27 mouse cellular contexts compared by ENCODE assay signal in the genomic region with DNA sequence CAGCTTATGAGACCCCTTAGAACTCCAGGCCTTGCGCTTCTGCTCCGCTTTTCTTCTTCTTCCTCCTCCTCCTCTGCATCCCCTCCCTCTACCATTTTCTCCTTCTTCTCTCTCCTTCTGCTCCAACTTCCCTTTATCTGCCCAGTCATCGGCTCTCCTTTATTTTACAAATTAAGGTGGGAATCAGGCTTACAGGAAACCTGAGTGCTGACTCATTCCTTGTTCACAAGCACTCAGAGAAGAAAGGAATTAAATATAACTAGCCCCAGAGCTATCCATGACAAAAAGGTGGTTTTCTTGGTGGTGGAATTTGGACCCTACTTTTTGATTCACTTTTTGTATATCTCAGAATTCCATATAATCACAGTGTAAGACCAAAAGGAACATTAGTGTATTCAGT.
"Had no signal": no experiment of that assay in that cellular context is flagged by ENCODE, and none has a peak within 500 bp of the region (broad histone marks: within the 10 kb centered on the region; RNA-seq: fewer than 3 reads in every experiment).

No protein-coding gene starts in this region.

- H3K4me3 ChIP-seq: gastrocnemius, adult 2 months; heart, embryonic 10.5 days; heart, embryonic 12.5 days; hindbrain, embryonic 10.5 days; hindbrain, embryonic 12.5 days; intestine, embryonic 15.5 days; kidney, embryonic 15.5 days; left cerebral cortex, adult 2 months; limb, embryonic 10.5 days; limb, embryonic 12.5 days; liver, embryonic 13.5 days had no signal

- H3K4me1 ChIP-seq: heart, embryonic 10.5 days; heart, embryonic 12.5 days; hindbrain, embryonic 10.5 days; hindbrain, embryonic 12.5 days; intestine, embryonic 15.5 days; kidney, embryonic 15.5 days; limb, embryonic 10.5 days; limb, embryonic 12.5 days; liver, embryonic 13.5 days had no signal

- ATAC-seq: hindbrain, embryonic 16.5 days; inflammation-experienced regulatory T-cells, adult 6 months; intestine, embryonic 15.5 days; intestine, postnatal 0 days had no signal

- H3K27me3 ChIP-seq: heart, embryonic 12.5 days; hindbrain, embryonic 12.5 days; intestine, embryonic 15.5 days; kidney, embryonic 15.5 days; limb, embryonic 12.5 days; liver, embryonic 13.5 days had no signal

- H3K27ac ChIP-seq: gastrocnemius, adult 2 months; heart, embryonic 10.5 days; hindbrain, embryonic 10.5 days; hindbrain, embryonic 12.5 days; hindbrain, embryonic 14.5 days; intestine, embryonic 15.5 days; kidney, embryonic 15.5 days; kidney, postnatal 0 days; left cerebral cortex, adult 2 months; limb, embryonic 10.5 days; limb, embryonic 12.5 days; liver, embryonic 13.5 days had no signal

- H3K9me3 ChIP-seq: heart, embryonic 10.5 days; heart, embryonic 12.5 days; hindbrain, embryonic 10.5 days; hindbrain, embryonic 12.5 days; intestine, embryonic 15.5 days; kidney, embryonic 15.5 days; limb, embryonic 10.5 days; limb, embryonic 12.5 days; liver, embryonic 13.5 days had no signal

- H3K9ac ChIP-seq: heart, embryonic 12.5 days; hindbrain, embryonic 12.5 days; hindbrain, embryonic 14.5 days; intestine, embryonic 15.5 days; kidney, embryonic 15.5 days; limb, embryonic 12.5 days; liver, embryonic 13.5 days had no signal

- DNase-seq: gastrocnemius, adult 2 months; gastrocnemius, postnatal 10 days; gastrocnemius, postnatal 25 days; heart, adult 18-20 months; heart, postnatal 10 days; heart, postnatal 4 days; kidney, adult 18-20 months; kidney, adult 8-10 months; kidney, postnatal 14 days; kidney, postnatal 36 days; liver; liver, embryonic 13.5 days had no signal

- H3K4me2 ChIP-seq: heart, embryonic 12.5 days; hindbrain, embryonic 12.5 days; hindbrain, embryonic 14.5 days; intestine, embryonic 15.5 days; kidney, embryonic 15.5 days; limb, embryonic 12.5 days; liver, embryonic 11.5 days; liver, embryonic 13.5 days had no signal

- H3K36me3 ChIP-seq: heart, embryonic 10.5 days; heart, embryonic 12.5 days; hindbrain, embryonic 10.5 days; hindbrain, embryonic 12.5 days; intestine, embryonic 15.5 days; kidney, embryonic 15.5 days; limb, embryonic 10.5 days; limb, embryonic 12.5 days; liver, embryonic 13.5 days had no signal
